Mouse (Mus musculus) heart, adult 2 months (tissue): ENCODE measurements around the gene Tldc1.

Experiments
- CTCF ChIP-seq: fragments of 200-600 bp; IDR thresholded peaks from 2 replicates; pipeline ENCODE4 v1.8.1; 2022; ENCODE audit warnings: antibody characterized with exemption, mild to moderate bottlenecking, moderate library complexity
- POLR2A ChIP-seq: fragments of 200-500 bp; IDR thresholded peaks from 2 replicates; pipeline ENCODE4 v1.6.1; 2011; ENCODE audit warnings: mild to moderate bottlenecking, low read depth, low read length, control low read depth; ENCODE audit not compliant: insufficient read depth

DNA sequence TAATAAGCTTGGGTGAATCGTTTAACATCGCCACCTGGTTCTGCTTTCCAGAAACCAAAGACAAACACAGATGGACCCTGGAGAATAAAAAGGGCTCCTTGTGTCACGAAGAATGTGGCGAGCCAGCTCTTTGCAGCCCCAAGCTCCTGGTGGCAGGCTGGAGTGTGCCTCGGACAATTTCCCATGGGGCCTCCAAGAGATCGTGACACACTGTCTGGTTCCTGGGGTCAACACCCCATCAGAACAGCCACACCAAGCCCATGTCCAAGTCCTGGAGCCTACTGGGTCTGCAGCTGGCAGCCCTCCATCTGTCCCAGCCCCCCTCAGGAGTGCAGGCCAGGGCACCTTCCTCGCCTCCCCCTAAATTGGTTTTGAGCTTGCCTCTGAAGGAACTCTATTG is 451 bp downstream of the Tldc1 start:
- TF ChIP-seq POLR2A, result no peak
- TF ChIP-seq CTCF, result no peak
